Mouse (Mus musculus): ENCODE data around the gene Cfc1. TPM values are rescaled to one million over a fixed set of nuclear protein-coding genes. Genes with fewer than 3 reads are reported as not detected.
A peak's percentile ranks its signal among the peaks of the same experiment; 100 is the strongest.

Cfc1 gene
- polyA plus RNA-seq, 1 experiment from 2014 or later, result not detected

- no peaks in the 10 kb centered on the region for H3K36me3 ChIP-seq (ENCODE audit: control insufficient read depth, insufficient read depth)
- no peaks in the 10 kb centered on the region for H3K9me3 ChIP-seq (ENCODE audit: control insufficient read depth)
- H3K27me3 ChIP-seq (replicated peaks; ENCODE audit: control insufficient read depth, insufficient read depth, low read length), result peaks cover 27% of the 10 kb centered on the region
- peak overlapping the region; percentile 46 for H3K4me2 ChIP-seq (replicated peaks; ENCODE audit: low read depth)
- no peak overlapping the region for H3K9ac ChIP-seq (ENCODE audit: low read depth, low read length)
- ATAC-seq, result no peak
- no peak overlapping the region for H3K27ac ChIP-seq (ENCODE audit: low read depth, low read length)
- no peak for TF ChIP-seq CTCF (IDR thresholded peaks at IDR 0.05; ENCODE audit: low read depth)
- 0 out of 2 replicates have a peak overlapping the region, but pooled peaks have one; percentile 9 for H3K4me3 ChIP-seq (ENCODE audit: low read depth, low read length)
- WGBS, result 5% methylated on average over 16 of the region's 16 CpGs
- H3K4me1 ChIP-seq (replicated peaks; ENCODE audit: control insufficient read depth, insufficient read depth, low read length), result no peaks in the 10 kb centered on the region
These were observed 1.5 kb downstream of the Cfc1 start for GRCm38 (mm10) chr1:34536767-34537485.

- no peak overlapping the region for H3K9ac ChIP-seq (ENCODE audit: low read depth, low read length)
- WGBS, result 89% methylated on average over 1 of the region's 1 CpGs
These were observed 11.6 kb downstream of the Cfc1 start for GRCm38 (mm10) chr1:34547074-34547473.

GRCm38 (mm10) chr1:34553690-34554089, 18.2 kb downstream of the Cfc1 start:
- Histone ChIP-seq H3K36me3 (ENCODE audit: control insufficient read depth, insufficient read depth) (no peaks in the 10 kb centered on the region), H3K27ac (ENCODE audit: low read depth, low read length) (no peak overlapping the region), H3K4me2 (replicated peaks; ENCODE audit: low read depth) (no peak overlapping the region), H3K9me3 (ENCODE audit: control insufficient read depth) (no peaks in the 10 kb centered on the region), H3K4me3 (ENCODE audit: low read depth, low read length) (no peak overlapping the region), H3K27me3 (replicated peaks; ENCODE audit: control insufficient read depth, insufficient read depth, low read length) (no peaks in the 10 kb centered on the region), H3K4me1 (replicated peaks; ENCODE audit: control insufficient read depth, insufficient read depth, low read length) (no peaks in the 10 kb centered on the region), H3K9ac (ENCODE audit: low read depth, low read length) (no peak overlapping the region)
- ATAC-seq, result no peak
- TF ChIP-seq CTCF (IDR thresholded peaks at IDR 0.05; ENCODE audit: low read depth), result no peak
- WGBS, result 73% methylated on average over 1 of the region's 1 CpGs

More at GRCm38 (mm10) chr1:34547074-34547473, 11.6 kb downstream of the Cfc1 start:
- Histone ChIP-seq H3K27me3 (replicated peaks; ENCODE audit: control insufficient read depth, insufficient read depth, low read length) (no peaks in the 10 kb centered on the region), H3K27ac (ENCODE audit: low read depth, low read length) (no peak overlapping the region), H3K36me3 (ENCODE audit: control insufficient read depth, insufficient read depth) (no peaks in the 10 kb centered on the region), H3K4me1 (replicated peaks; ENCODE audit: control insufficient read depth, insufficient read depth, low read length) (no peaks in the 10 kb centered on the region), H3K9me3 (ENCODE audit: control insufficient read depth) (no peaks in the 10 kb centered on the region), H3K4me2 (replicated peaks; ENCODE audit: low read depth) (no peak overlapping the region), H3K4me3 (ENCODE audit: low read depth, low read length) (no peak overlapping the region)
- no peak for ATAC-seq
- TF ChIP-seq CTCF (IDR thresholded peaks at IDR 0.05; ENCODE audit: low read depth), result no peak

- Histone ChIP-seq H3K4me1 (replicated peaks; ENCODE audit: control insufficient read depth, insufficient read depth, low read length) (no peaks in the 10 kb centered on the region), H3K4me2 (replicated peaks; ENCODE audit: low read depth) (no peak overlapping the region), H3K27me3 (replicated peaks; ENCODE audit: control insufficient read depth, insufficient read depth, low read length) (no peaks in the 10 kb centered on the region), H3K4me3 (ENCODE audit: low read depth, low read length) (no peak overlapping the region), H3K9me3 (ENCODE audit: control insufficient read depth) (no peaks in the 10 kb centered on the region), H3K9ac (ENCODE audit: low read depth, low read length) (no peak overlapping the region), H3K36me3 (ENCODE audit: control insufficient read depth, insufficient read depth) (no peaks in the 10 kb centered on the region), H3K27ac (ENCODE audit: low read depth, low read length) (no peak overlapping the region)
- ATAC-seq, result no peak
- TF ChIP-seq CTCF (IDR thresholded peaks at IDR 0.05; ENCODE audit: low read depth), result no peak
- 82% methylated on average over 7 of the region's 7 CpGs for WGBS
These were observed 18.8 kb downstream of the Cfc1 start for GRCm38 (mm10) chr1:34554275-34554674.

GRCm38 (mm10) chr1:34560843-34561242, 25.4 kb downstream of the Cfc1 start, which contains the start of gene Prss40:
Gene Prss40 (minus strand): TSS chr1:34560943.
- no peak within 1 kb of the TSS for H3K27ac ChIP-seq (ENCODE audit: low read depth, low read length)
- no peaks in the 10 kb centered on the region for H3K9me3 ChIP-seq (ENCODE audit: control insufficient read depth)
- 80% methylated on average over 15 of the region's 15 CpGs for WGBS
- no peaks in the 10 kb centered on the region for H3K36me3 ChIP-seq (ENCODE audit: control insufficient read depth, insufficient read depth)
- no peaks in the 10 kb centered on the region for H3K27me3 ChIP-seq (replicated peaks; ENCODE audit: control insufficient read depth, insufficient read depth, low read length)
- no peak for TF ChIP-seq CTCF (IDR thresholded peaks at IDR 0.05; ENCODE audit: low read depth)
- H3K4me1 ChIP-seq (replicated peaks; ENCODE audit: control insufficient read depth, insufficient read depth, low read length), result no peaks in the 10 kb centered on the region
- H3K4me2 ChIP-seq (replicated peaks; ENCODE audit: low read depth), result no peak within 1 kb of the TSS
- no peak for ATAC-seq
- no peak within 1 kb of the TSS for H3K4me3 ChIP-seq (ENCODE audit: low read depth, low read length)
- no peak within 1 kb of the TSS for H3K9ac ChIP-seq (ENCODE audit: low read depth, low read length)

- H3K27me3 ChIP-seq (replicated peaks; ENCODE audit: control insufficient read depth, insufficient read depth, low read length), result no peaks in the 10 kb centered on the region
- no peak overlapping the region for H3K9ac ChIP-seq (ENCODE audit: low read depth, low read length)
- no peak overlapping the region for H3K4me2 ChIP-seq (replicated peaks; ENCODE audit: low read depth)
- no peak overlapping the region for H3K4me3 ChIP-seq (ENCODE audit: low read depth, low read length)
- no peaks in the 10 kb centered on the region for H3K36me3 ChIP-seq (ENCODE audit: control insufficient read depth, insufficient read depth)
- TF ChIP-seq CTCF (IDR thresholded peaks at IDR 0.05; ENCODE audit: low read depth), result no peak
- H3K27ac ChIP-seq (ENCODE audit: low read depth, low read length), result no peak overlapping the region
- H3K9me3 ChIP-seq (ENCODE audit: control insufficient read depth), result no peaks in the 10 kb centered on the region
- H3K4me1 ChIP-seq (replicated peaks; ENCODE audit: control insufficient read depth, insufficient read depth, low read length), result no peaks in the 10 kb centered on the region
- 74% methylated on average over 8 of the region's 8 CpGs for WGBS
- no peak for ATAC-seq
These were observed 29.1 kb downstream of the Cfc1 start for GRCm38 (mm10) chr1:34564383-34565045.
